Mouse (Mus musculus) left cerebral cortex, adult 18-20 months (tissue): ENCODE measurements at regions not wholly inside any gene's neighbourhood (a gene's known extent, or its start where the extent isn't known, plus 50 kb on each side); places are given as distances from the start of the nearest gene placed in this dataset.

ENCODE experiments used
- DNase-seq, 2 experiments: peaks; one replicate each; pipeline ENCODE4 v3.0.0; 2021 to 2022; ENCODE audit warnings: low spot score in 2 of 2, mixed read lengths in 1 of 2
- microRNA-seq, 2 experiments: library from miRNA; unstranded; fragments of <30 nt; microRNA quantifications; one replicate each; pipeline ENCODE4 v1.2.0; 2021

DNA sequence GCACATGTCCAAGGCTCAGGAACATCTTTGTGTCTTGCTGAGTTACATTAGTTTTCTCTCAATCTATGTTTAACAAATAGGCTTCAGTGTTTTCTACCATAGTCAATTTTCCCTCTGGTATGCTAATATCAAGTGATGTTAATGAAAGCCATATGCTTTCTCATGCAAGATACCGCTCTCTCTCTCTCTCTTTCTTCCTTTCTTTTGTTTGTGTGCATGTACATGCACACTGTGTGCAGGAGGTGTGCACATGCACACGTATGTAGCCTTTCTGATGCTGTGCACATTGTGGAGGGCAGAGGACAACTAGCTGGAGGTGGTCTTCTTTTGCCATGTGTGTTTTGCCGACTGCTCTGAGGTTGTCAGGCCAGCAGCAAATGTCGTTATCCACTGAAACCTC, 69.0 kb upstream of the Klf12 start:
- DNase-seq: no peak

DNA sequence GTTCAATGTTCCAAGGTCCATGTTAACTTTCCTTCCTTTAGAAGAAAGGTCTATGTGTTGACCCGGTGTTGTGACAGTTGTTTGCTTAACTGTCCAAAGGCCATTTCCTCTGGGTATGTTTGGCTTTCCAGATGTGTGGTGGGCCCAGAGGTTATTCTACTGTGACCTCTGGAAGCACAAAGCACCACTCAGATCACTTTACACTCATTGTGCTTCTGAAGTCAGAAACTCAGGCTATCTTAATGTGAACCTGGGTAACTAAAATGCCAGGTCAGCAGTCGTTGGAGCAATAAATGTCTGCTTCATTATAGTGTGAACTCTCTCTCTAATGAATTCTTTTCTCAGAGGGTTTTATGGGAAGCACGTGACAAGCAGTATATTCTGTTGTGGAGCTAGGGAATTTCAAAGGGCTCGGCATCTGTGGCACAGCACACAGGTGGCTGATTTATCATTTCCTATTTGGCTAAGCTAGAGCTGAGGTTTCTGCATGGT, 68.5 kb upstream of the Klf12 start:
- DNase-seq: no peak

DNA sequence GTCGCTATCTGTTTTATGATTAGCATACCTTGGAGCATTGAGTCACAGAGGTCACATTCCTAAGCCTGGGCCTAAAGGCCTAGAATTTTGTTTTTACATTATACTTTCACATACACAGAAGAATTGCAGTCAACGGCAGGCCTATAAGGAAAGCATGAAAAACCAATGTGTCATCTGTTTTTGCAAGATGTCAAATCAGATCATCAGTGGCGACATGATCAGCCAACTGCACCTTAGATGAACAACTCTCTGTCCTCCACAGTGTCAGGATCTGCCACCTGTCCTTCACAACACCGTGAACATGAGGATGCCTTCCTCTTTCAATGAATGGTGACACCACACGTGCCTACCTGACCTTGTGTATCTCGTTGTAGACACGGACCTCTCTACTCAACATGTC, 66.5 kb upstream of the Klf12 start:
- DNase-seq: no peak

DNA sequence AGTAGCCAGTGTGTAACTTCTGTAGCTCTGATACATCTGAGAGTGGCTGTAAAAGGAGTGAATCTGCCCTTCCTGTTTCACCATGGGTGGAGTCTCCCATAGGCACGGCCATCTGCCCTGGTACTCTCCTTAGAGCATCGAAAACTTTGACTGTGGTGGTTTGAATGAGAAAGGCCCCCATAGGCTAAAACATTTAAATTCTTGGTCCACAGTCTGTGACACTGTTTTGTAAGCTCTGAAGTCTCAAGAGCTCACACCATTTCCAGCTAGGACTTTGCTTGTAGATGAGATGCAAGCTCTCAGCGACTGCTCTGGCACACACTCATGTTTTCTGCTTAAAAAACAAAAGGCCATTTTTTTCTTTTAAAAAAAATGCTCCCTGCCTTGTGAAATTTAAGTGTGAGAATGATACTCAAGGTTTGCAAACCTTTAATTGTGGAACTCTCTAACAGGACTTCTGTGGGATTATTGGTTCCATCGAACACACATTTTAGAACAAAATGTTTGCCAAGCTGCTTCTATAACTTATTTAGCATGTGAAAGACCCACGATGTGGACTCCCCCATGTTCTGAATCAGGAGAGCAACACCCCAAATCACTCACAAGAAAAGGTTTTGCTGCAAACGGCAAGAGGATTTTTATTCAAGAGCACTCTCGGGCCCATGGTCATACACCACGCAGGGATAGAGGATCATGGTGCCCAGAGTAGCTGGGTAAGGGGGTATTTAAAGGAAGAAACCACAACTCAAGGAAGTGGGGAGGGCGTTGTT, 65.7 kb upstream of the Klf12 start:
- no peak for DNase-seq

DNA sequence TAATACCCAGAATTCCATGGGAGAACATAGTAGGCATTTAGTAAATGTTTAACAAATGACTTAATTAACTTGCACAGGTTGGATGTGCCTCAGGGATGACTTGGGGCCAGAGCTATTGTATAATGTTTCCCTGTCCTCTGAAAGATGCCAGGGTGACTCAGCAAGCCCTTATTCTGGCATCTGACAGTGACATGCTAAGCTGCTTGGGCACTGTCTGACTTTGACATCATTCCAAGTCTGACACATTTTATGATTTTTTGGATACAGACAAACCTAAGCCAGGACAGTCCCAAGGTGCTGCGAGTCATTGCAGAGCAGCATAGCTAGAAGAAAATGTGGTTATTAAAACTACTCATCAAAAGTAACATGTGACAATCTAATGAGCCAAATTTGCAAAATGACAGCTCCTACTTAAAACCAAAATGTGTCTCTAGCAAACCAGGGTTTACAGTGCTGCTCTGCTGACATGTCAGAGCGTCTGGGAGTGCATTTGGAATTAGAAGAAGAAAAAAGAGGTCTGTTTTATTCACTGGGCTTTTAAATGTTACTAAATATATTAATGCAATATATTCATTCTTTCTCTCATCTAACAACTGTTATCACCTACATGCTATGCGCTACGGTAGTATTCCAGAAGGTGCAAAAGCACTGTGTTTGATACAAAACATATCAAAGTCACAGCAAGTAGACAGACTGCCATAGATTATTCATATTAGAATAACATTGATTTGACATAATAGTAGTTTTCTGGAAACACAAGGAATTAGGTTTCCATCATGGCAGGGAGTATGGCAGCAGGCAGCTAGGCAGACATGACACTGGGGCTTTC, 64.1 kb upstream of the Klf12 start:
- no peak for DNase-seq

DNA sequence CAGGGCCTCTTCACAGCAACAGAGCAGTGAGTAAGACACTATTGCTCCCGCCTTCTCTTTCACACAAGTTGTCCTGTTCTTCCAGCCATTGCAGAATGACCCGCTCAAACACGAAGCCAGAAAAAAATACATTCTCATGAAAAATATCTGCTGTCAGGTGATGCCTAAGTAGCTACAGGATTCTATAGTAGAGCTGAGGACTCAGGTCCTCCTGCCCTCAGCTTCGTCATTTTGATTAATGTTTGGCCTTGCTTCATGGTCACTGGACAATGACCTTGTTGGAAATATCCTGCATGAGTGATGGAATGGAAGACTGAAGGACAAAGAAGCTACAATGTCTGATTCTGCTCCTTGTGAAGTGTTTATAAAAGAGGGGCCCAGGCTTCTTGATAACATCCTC, 52.4 kb upstream of the Klf12 start:
- no peak for DNase-seq

Small RNA genes in the stretch of these regions (microRNA-seq; reads per million reads assigned to microRNA genes)
- 0 reads per million in 2 experiments for gene Gm22401
